Mouse (Mus musculus) lung, adult 18-20 months (tissue): ENCODE data around the gene Zfp831.

Experiments
- DNase-seq, 2 experiments: peaks; one replicate each; pipeline ENCODE4 v3.0.0; 2022; ENCODE audit warnings: mixed read lengths in 2 of 2

Zfp831 gene

DNA sequence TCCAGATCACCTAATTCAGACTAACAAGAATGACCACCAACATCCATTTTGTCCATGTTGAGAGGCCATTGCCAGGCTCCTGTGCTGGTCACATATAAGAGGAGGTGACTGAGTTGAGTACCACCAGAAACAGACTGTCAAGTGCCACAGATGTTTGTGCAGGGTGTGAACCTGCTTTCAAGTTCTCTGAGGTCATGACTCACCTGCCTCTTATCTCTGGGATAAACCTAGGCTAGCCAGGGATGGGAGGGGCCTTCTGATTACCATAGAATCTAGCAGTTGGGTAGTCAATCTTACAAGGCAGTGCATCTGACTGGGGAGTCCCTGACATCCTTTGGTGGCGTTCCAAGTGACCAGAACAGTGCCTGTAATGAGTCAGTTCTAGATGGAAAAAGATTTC is 103.8 kb downstream of the Zfp831 start:
- DNase-seq = peak; percentile 58 to 70

DNA sequence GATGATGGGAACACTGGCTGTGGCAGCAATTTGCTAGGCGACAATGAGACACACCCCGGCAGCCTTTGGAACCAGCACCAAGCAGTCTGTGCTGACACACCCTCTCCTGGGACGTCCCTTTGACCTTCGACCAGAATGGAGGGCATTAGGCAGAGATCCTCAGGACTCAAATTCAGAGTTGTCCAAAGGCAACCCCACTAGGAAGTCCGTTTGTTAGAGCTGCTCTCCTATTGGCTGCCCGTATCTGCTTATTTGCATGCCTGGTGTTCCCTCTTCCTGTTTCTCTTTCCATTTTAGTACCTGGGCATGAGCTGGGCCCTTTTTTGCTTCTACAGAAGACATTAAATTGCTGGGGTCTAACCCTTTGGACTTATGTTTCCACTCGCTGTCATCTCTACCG is 105.0 kb downstream of the Zfp831 start:
- DNase-seq = peak in 1 of 2 experiments; percentile 14

DNA sequence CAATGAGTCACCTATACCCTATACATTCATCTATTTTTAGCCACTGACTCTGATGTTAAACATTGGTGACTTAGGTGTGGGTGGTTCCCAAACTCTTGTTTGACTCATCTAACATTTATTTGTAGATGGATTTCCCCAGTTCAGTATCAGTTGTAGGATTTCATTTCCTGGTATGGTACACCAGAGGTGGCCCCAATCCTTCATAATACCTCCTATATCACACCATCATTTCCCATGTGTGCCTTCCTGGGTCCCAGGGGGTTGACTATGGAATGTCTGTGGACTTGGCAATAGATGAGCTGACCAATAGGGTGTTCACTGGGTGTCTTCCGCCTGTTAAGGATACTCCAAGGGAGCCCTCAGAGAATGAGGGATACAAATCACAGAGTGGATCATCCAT is 109.9 kb downstream of the Zfp831 start:
- DNase-seq = no peak

DNA sequence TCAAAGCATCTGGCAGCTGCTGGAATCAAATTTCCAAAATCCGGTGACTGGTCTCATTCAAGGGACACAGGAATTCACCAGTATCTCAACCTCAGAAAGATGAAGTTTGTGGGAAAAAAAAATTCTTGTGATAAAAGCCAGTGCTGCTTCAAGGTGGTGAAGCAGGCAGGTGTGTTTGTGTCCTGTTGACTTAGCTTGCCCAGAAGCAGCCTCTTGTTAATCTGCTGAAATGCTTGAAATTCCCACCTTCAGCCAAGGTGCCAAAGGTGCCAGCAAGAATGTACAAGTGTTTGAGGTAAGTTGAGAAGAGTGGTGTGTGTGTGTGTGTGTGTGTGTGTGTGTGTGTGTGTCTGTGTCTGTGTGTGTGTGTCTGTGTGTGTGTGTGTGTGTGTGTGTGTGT is 110.9 kb downstream of the Zfp831 start:
- peak; percentile 73 to 78 for DNase-seq

DNA sequence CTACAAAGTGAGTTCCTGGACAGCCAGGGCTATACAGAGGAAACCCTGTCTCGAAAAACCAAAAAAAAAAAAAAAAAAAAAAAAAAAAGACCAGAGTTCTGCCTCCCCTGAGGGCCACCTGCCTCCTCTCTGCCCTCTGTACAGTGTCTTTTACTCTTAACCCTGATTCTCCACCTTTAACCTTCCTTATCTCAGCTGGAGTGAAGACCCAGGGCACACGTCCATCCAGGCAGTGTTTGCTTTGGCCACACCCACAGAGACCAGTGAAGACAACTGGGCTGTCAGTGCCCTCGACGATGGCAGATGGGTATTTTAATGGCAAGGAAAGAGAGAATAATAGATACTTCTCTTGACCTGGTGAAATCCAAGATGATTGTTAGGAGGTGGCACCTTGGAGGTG is 115.9 kb downstream of the Zfp831 start:
- no peak for DNase-seq
